Mouse (Mus musculus) frontal cortex, postnatal 14 days (tissue): ENCODE measurements at regions not wholly inside any gene's neighbourhood (a gene's known extent, or its start where the extent isn't known, plus 50 kb on each side); places are given as distances from the start of the nearest gene placed in this dataset.

Source experiments
- DNase-seq, 2 experiments: peaks; one replicate each; pipeline ENCODE4 v3.0.0; 2022; ENCODE audit warnings: low spot score in 2 of 2

DNA sequence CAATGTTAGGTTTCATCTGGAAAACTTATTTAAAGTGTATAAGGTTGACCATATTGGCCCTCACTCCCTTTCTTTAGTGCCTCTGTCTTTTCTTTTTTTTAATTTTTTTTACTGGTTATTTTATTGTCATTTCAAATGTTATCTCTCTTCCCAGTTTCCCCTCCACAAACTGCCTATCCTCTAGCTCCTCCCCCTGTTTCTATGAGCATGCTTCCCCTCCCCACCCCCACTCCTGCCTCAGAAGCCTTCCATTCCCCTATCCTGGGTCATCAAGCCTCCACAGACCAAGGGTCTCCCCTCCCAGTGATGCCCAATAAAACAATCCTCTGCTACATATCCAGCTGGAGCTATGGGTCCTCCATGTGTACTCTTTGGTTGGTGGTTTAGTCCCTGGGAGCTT lies 2134.9 kb upstream of the Lrrc6 start:
- no peak for DNase-seq

- no peak for DNase-seq
Observed at GRCm38 (mm10) chr15:68626976-68627375, 2126.3 kb upstream of the Lrrc6 start.

DNA sequence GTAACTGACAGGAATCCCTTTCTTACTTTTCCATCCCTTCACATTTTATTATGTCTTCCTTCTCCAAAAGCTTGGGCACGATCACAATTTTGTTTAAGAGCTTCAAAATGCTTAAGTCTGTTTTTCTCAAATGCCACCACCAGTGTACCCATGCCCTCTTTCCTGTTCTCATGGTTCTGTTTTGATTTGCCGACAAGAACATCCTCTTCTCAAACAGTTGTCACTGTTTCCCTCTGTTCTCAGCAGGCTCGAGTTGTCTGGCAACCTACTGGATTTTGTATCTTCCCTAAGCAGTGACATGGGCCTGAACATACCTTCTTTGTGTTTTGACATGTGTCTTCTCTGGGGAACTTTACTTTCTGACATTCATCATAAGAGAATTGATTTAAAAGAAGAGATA lies 2124.1 kb upstream of the Lrrc6 start:
- no peak for DNase-seq

GRCm38 (mm10) chr15:68620417-68621214 lies 2119.9 kb upstream of the Lrrc6 start:
- DNase-seq = no peak

- no peak for DNase-seq
Observed at GRCm38 (mm10) chr15:68606110-68606791, 2105.5 kb upstream of the Lrrc6 start.

GRCm38 (mm10) chr15:68605478-68605877 lies 2104.8 kb upstream of the Lrrc6 start:
- DNase-seq = no peak

GRCm38 (mm10) chr15:68582177-68582576 lies 2081.5 kb upstream of the Lrrc6 start:
- no peak for DNase-seq

GRCm38 (mm10) chr15:68579486-68579885 lies 2078.8 kb upstream of the Lrrc6 start:
- DNase-seq = peak in 1 of 2 experiments; percentile 21

DNA sequence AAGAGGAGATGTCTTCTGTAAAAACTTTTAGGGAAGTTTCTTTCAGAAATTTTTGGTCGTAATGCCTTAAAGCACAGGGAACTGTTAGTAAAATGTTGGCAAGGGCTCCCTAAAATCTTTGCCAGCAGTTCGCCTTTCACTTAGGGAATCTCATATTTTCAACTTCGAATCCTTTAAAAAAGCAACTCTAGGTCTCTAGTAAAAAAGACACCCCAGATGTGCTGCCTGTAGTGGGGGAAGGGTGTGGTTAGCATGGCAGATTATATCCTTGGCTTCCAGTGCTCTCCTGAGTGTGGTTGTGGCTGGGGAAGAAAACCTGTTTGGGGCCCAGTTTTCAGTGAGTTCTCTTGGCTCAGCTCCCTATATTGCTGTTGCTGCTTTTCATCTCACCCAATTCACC lies 2059.9 kb upstream of the Lrrc6 start:
- DNase-seq = no peak

DNA sequence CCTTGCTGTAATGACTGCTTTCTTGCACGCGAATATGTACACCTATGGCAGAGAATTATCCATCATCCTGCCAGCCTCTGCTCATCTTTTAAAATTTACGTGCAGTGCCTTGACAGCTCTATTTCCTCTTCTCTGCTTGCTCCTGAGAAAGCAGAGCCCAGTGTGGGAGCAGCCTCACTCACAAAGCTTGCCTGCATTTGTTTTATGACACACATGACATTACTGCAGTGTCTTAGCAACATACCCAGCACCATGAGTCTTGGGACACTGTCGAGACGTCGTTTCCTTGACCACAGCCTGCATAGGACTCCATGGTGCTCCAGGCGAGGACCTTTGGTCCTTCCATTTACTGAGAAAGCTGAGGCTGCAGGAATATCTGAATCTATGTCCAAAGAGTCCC lies 2055.4 kb upstream of the Lrrc6 start:
- no peak for DNase-seq

GRCm38 (mm10) chr15:68536055-68536325 lies 2035.3 kb upstream of the Lrrc6 start:
- no peak for DNase-seq

- no peak for DNase-seq
Observed at GRCm38 (mm10) chr15:68535297-68536054, 2034.8 kb upstream of the Lrrc6 start.

DNA sequence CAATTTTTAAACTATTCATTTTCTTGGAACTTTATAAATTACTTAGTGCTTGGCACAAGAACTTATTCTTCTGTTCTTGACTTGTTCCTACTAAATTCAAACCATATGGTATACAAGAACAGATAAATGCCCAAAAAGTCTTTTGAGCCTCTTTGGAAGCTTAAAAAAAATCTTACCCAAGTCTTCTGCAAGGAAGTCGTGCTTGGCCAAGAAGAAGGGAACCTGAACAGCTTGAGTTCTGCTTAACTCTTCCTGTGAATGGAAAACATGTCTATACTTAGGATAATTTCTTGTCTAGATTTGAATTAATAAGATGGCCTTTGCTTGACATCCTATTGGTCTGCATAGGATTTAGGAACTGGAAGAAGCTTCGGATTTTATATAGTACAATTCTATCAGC lies 2020.0 kb upstream of the Lrrc6 start:
- DNase-seq = no peak

GRCm38 (mm10) chr15:68512431-68512830 lies 2011.7 kb upstream of the Lrrc6 start:
- DNase-seq = no peak

DNA sequence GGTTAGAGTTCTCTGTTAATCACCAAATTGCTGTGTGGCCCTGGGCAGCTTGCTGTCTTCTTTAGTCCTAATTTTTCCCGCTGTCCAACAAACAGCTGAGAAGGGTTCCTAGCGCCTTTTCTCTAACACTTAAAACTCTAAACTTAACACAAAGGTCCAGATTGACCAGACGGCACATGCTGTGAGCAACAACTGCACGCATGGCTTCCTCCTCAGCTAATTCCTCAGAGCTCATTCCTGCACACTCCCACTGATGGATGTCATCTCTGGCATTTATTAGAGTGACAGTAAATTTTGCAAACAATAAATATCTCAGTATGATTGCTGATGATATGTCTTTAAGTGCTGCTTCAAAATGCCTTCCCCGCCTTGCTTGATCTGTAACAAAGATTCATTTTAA lies 2007.5 kb upstream of the Lrrc6 start:
- DNase-seq = no peak

DNA sequence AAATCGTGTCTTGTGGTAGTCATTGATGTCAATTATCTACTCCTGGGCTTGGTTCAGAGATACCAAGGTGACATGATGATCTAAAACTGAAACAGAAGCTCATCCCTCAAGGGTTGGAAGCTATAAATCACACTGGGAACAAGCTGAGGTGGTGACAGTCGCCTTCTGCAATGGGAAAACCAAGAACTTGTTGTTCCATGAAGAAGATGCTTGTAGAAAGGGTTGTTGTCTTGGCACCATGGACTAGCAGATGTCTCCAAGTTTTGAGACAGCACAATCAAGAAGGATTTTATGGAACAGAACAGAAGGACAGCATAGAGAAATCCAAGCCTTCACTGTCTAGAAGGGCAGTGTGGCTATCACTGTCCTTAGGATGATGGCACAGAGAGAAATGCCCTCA lies 2005.4 kb upstream of the Lrrc6 start:
- DNase-seq = no peak

DNA sequence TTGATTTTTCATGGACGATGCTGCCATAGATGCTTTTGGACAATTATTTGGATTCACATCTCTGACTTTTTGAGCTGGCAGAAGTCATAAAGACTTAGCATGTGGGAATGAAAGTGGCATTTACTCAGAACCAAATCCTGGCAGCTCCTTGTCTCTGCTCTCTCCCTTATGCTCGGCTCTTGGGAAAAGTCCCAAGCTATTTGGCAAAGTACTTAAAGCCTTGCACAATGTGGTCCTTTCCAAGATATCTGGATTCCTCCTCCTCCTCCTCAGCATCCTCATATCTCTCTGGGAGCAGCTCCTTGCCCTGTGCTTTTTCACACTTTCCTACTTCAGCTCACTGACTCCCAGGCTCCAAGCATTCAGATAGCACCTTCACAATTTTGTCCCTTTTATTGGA lies 1995.7 kb upstream of the Lrrc6 start:
- DNase-seq = no peak

DNA sequence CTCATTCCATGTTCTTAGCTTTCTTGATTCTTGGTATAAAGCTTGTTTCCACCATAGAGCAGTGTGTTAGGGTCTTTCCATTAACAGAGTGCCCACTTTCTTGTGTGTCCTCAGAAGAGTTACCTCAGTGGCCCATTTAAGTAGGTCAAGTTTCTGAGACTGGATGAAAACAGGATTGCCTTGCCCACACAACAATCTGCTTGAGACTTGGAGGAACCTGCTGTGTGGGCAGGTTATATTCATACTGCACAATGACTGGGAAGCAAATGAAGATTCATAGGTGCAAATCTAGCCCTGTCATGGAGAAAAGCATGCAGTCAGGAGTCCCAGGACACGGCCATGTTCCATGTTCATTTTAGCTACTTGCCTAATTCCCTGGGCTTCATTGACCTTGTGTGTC lies 1984.1 kb upstream of the Lrrc6 start:
- no peak for DNase-seq

GRCm38 (mm10) chr15:68477745-68478144 lies 1977.0 kb upstream of the Lrrc6 start:
- DNase-seq = no peak

DNA sequence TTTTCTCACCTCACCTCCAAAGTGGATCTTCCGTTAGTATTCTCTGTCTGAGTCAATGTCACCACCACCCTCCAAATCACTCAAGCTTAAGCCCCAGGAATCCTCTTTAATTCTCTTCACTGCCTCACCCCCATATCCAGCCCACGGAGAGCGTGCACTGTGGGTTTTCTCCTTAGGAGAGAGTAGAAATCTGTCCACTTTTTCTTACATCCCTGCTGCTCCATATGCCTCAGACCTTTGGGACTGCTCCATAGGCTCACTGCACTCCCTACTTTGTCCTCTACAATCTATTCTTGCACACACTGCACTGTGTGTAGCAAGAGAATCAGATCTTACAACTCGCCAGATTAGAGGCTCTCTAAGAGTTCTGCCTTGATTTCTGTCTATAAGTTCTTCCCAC lies 1971.2 kb upstream of the Lrrc6 start:
- no peak for DNase-seq

DNA sequence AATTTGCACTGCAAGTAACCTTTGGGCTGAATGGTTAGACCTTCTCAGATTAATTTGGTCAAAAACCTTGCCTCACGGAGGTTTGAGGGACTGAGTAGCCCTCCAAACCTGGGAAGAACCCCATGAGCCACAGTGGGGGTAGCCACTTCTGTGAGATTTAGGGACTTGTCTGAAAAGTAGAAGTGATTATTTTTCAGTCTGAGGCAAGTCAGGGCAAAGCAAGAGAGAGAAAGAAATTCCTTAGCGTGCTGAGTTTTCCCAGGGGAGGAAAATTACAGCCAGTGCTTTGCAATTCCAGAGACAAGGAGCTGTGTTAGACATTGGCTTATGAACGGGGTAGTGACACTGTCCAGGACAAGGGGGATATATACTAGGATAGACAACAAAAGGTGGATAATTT lies 1962.1 kb upstream of the Lrrc6 start:
- DNase-seq = no peak

DNA sequence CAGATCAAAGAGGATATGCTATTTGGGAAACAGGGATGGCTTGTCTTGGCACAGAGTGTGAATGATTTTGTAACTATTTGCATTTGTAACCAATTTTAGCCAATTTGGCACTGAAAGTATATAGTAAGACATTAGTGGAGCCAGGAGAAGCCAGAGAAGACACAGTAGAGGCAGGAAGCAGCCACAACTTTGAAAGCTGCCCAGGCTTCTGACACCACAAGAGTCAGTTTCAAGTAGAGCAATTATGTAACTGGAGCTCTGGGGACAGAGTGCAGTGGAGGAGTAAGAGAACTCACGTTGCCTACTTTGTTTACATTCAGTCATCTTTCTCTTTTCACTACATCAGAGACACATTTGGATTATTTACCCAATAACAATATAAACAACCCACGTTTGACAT lies 1956.5 kb upstream of the Lrrc6 start:
- no peak for DNase-seq

DNA sequence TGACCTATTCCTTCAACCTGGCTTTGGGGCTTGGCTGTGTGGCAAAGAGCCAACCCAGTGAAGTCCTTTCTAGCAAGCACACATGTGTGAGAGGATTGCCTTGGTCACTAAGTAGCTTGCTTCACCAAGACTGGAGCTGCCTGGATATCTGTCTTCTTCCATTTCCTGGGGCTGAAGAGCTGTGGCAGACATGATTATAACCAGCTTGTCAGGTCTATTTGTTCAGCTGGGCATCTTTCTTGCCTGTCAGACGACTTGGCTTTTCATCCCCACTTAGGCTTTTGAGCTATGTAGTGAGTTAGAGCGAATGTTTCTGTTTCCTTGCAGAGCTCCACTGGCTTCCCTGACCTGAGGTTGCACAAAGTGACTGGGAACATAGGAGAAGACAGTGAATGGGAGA lies 1951.3 kb upstream of the Lrrc6 start:
- DNase-seq = no peak
